Mouse (Mus musculus): ENCODE data around the gene Rragc. TPM values are rescaled to one million over a fixed set of nuclear protein-coding genes. Genes with fewer than 3 reads are reported as not detected.
"Not testable (repeated sequence)": the region's sequence is repeated elsewhere in the genome, so short reads cannot be mapped to it uniquely, and the experiment has no call there.

The Rragc gene
- polyA plus RNA-seq, 1 experiment, result 63.8 TPM

- H3K36me3 ChIP-seq (ENCODE audit: control insufficient read depth, insufficient read depth, low read length), result peaks cover 5% of the 10 kb centered on the region
- WGBS, result 92% methylated on average over 4 of the region's 4 CpGs
Measured at GRCm38 (mm10) chr4:123929994-123930393, 12.7 kb downstream of the Rragc start.

GRCm38 (mm10) chr4:123934306-123934705, 17.1 kb downstream of the Rragc start:
- Histone ChIP-seq H3K4me1 (ENCODE audit: control insufficient read depth, insufficient read depth, low read length) (no peaks in the 10 kb centered on the region), H3K4me3 (ENCODE audit: insufficient read depth, low read depth, low read length) (no peak overlapping the region), H3K27me3 (replicated peaks; ENCODE audit: control insufficient read depth, insufficient read depth, low read length) (no peaks in the 10 kb centered on the region; the same call in 1 of the 2 replicates), H3K27ac (ENCODE audit: insufficient read depth, low read depth, low read length) (no peak overlapping the region), H3K36me3 (ENCODE audit: control insufficient read depth, insufficient read depth, low read length) (peaks cover 6% of the 10 kb centered on the region)
- TF ChIP-seq POLR2A (IDR thresholded peaks at IDR 0.05; ENCODE audit: low read depth, low read length) (no peak), CTCF (conservative IDR thresholded peaks at IDR 0.05; ENCODE audit: insufficient read depth, insufficient read length, low read depth, low read length) (no peak)
- DNase-seq, result no peak
- WGBS, result 71% methylated on average over 4 of the region's 4 CpGs

More at GRCm38 (mm10) chr4:123929994-123930393, 12.7 kb downstream of the Rragc start:
- no peak for DNase-seq
- Histone ChIP-seq H3K4me1 (ENCODE audit: control insufficient read depth, insufficient read depth, low read length) (no peaks in the 10 kb centered on the region), H3K4me3 (ENCODE audit: insufficient read depth, low read depth, low read length) (no peak overlapping the region), H3K27ac (ENCODE audit: insufficient read depth, low read depth, low read length) (no peak overlapping the region), H3K27me3 (replicated peaks; ENCODE audit: control insufficient read depth, insufficient read depth, low read length) (no peaks in the 10 kb centered on the region)
- TF ChIP-seq CTCF (conservative IDR thresholded peaks at IDR 0.05; ENCODE audit: insufficient read depth, insufficient read length, low read depth, low read length) (no peak), POLR2A (IDR thresholded peaks at IDR 0.05; ENCODE audit: low read depth, low read length) (no peak)

GRCm38 (mm10) chr4:123936059-123936458, 18.8 kb downstream of the Rragc start:
- 96% methylated on average over 7 of the region's 7 CpGs for WGBS
- H3K4me1 ChIP-seq (ENCODE audit: control insufficient read depth, insufficient read depth, low read length), result no peaks in the 10 kb centered on the region; the same call in 1 of the 2 replicates
- no peak for TF ChIP-seq CTCF (conservative IDR thresholded peaks at IDR 0.05; ENCODE audit: insufficient read depth, insufficient read length, low read depth, low read length)
- no peak for TF ChIP-seq POLR2A (IDR thresholded peaks at IDR 0.05; ENCODE audit: low read depth, low read length)
- H3K4me3 ChIP-seq (ENCODE audit: insufficient read depth, low read depth, low read length), result no peak overlapping the region
- peaks cover 3% of the 10 kb centered on the region for H3K36me3 ChIP-seq (ENCODE audit: control insufficient read depth, insufficient read depth, low read length)
- no peak overlapping the region for H3K27ac ChIP-seq (ENCODE audit: insufficient read depth, low read depth, low read length)
- no peak for DNase-seq
- H3K27me3 ChIP-seq (replicated peaks; ENCODE audit: control insufficient read depth, insufficient read depth, low read length), result no peaks in the 10 kb centered on the region; the same call in 1 of the 2 replicates

DNA sequence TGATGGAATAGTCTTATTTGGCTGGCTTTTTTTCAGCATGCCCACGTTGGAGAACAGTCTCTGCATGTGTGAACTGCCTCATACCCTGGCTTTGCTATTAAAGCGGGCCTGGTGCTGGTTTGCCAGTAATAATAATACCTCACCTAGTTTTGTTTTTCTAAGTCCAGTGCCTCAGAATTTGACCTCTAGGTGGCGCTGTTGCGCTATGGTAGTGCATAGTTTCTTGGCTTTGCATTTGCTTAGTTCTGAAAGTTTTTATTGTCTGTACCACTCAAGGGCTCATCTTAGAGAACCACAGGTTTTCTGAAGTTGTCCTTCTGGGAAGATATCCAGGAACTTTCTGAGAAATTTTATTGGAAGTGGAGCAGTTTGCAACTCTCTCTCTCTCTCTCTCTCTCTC, 22.6 kb downstream of the Rragc start:
- no peak overlapping the region for H3K27ac ChIP-seq (ENCODE audit: insufficient read depth, low read depth, low read length)
- 9% methylated on average over 4 of the region's 4 CpGs for WGBS
- peaks cover 3% of the 10 kb centered on the region for H3K36me3 ChIP-seq (ENCODE audit: control insufficient read depth, insufficient read depth, low read length)
- TF ChIP-seq POLR2A (IDR thresholded peaks at IDR 0.05; ENCODE audit: low read depth, low read length), result no peak
- TF ChIP-seq CTCF (conservative IDR thresholded peaks at IDR 0.05; ENCODE audit: insufficient read depth, insufficient read length, low read depth, low read length), result peak; percentile 46
- H3K27me3 ChIP-seq (replicated peaks; ENCODE audit: control insufficient read depth, insufficient read depth, low read length), result no peaks in the 10 kb centered on the region; the same call in 1 of the 2 replicates
- no peak overlapping the region for H3K4me3 ChIP-seq (ENCODE audit: insufficient read depth, low read depth, low read length)
- DNase-seq, result peak; percentile 72
- no peaks in the 10 kb centered on the region; the same call in 1 of the 2 replicates for H3K4me1 ChIP-seq (ENCODE audit: control insufficient read depth, insufficient read depth, low read length)

- not testable (repeated sequence) for H3K4me1 ChIP-seq (ENCODE audit: control insufficient read depth, insufficient read depth, low read length); DNase-seq; H3K27ac ChIP-seq (ENCODE audit: insufficient read depth, low read depth, low read length); H3K4me3 ChIP-seq (ENCODE audit: insufficient read depth, low read depth, low read length); H3K27me3 ChIP-seq (replicated peaks; ENCODE audit: control insufficient read depth, insufficient read depth, low read length); H3K36me3 ChIP-seq (ENCODE audit: control insufficient read depth, insufficient read depth, low read length)
- 63% methylated on average over 7 of the region's 7 CpGs for WGBS
Measured at GRCm38 (mm10) chr4:123940878-123941277, 23.6 kb downstream of the Rragc start.

DNA sequence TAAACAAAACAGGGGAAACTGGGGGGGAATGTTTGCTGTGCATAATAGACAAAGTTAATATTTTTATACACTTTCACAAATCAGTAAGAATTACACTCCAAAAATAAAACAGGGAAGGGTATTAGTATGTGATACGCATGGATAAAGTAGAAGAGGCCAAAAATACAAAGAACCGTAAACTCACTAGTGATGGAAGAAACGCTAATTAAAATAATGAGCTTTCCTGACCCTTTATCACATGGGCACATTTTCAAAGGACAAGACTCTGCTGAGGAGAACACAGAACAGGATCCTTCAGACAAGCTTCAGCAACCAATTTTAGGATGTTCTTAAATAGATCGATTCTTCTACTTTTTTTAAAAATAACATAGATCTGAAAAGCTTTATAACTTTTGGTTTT, 29.5 kb downstream of the Rragc start:
- Histone ChIP-seq H3K27me3 (replicated peaks; ENCODE audit: control insufficient read depth, insufficient read depth, low read length) (no peaks in the 10 kb centered on the region), H3K36me3 (ENCODE audit: control insufficient read depth, insufficient read depth, low read length) (no peaks in the 10 kb centered on the region), H3K27ac (ENCODE audit: insufficient read depth, low read depth, low read length) (no peak overlapping the region), H3K4me3 (ENCODE audit: insufficient read depth, low read depth, low read length) (no peak overlapping the region), H3K4me1 (ENCODE audit: control insufficient read depth, insufficient read depth, low read length) (no peaks in the 10 kb centered on the region)
- DNase-seq, result no peak
- WGBS, result 83% methylated on average over 4 of the region's 4 CpGs
- TF ChIP-seq POLR2A (IDR thresholded peaks at IDR 0.05; ENCODE audit: low read depth, low read length), result no peak
- TF ChIP-seq CTCF (conservative IDR thresholded peaks at IDR 0.05; ENCODE audit: insufficient read depth, insufficient read length, low read depth, low read length), result no peak

GRCm38 (mm10) chr4:123947149-123947548, 29.9 kb downstream of the Rragc start:
- Histone ChIP-seq H3K4me1 (ENCODE audit: control insufficient read depth, insufficient read depth, low read length) (no peaks in the 10 kb centered on the region), H3K27me3 (replicated peaks; ENCODE audit: control insufficient read depth, insufficient read depth, low read length) (no peaks in the 10 kb centered on the region), H3K36me3 (ENCODE audit: control insufficient read depth, insufficient read depth, low read length) (no peaks in the 10 kb centered on the region), H3K27ac (ENCODE audit: insufficient read depth, low read depth, low read length) (no peak overlapping the region), H3K4me3 (ENCODE audit: insufficient read depth, low read depth, low read length) (no peak overlapping the region)
- 49% methylated on average over 5 of the region's 5 CpGs for WGBS
- TF ChIP-seq POLR2A (IDR thresholded peaks at IDR 0.05; ENCODE audit: low read depth, low read length) (no peak), CTCF (conservative IDR thresholded peaks at IDR 0.05; ENCODE audit: insufficient read depth, insufficient read length, low read depth, low read length) (no peak)
- DNase-seq, result no peak

DNA sequence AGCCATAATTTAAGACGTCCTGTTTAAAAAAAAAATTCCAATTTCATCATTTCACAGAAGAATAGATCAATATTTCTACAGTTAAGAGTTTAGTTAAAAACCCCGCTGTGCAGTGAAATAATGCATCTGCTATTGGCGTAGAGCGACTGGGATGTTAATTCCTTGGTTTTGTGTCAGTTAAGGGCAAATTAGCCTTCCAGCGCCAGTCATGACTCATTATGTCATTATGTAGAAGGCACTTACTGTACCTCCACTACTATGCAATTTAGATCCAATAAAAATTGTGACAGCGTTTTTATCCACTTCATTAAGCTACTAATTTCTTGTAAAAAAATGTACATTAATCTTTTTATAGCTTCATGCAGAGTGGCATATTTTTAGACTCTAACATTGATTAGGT, 31.7 kb downstream of the Rragc start:
- Histone ChIP-seq H3K36me3 (ENCODE audit: control insufficient read depth, insufficient read depth, low read length) (no peaks in the 10 kb centered on the region), H3K27me3 (replicated peaks; ENCODE audit: control insufficient read depth, insufficient read depth, low read length) (no peaks in the 10 kb centered on the region), H3K4me1 (ENCODE audit: control insufficient read depth, insufficient read depth, low read length) (no peaks in the 10 kb centered on the region), H3K4me3 (ENCODE audit: insufficient read depth, low read depth, low read length) (no peak overlapping the region), H3K27ac (ENCODE audit: insufficient read depth, low read depth, low read length) (no peak overlapping the region)
- DNase-seq, result no peak
- WGBS, result 74% methylated on average over 6 of the region's 6 CpGs
- TF ChIP-seq CTCF (conservative IDR thresholded peaks at IDR 0.05; ENCODE audit: insufficient read depth, insufficient read length, low read depth, low read length) (no peak), POLR2A (IDR thresholded peaks at IDR 0.05; ENCODE audit: low read depth, low read length) (no peak)

All from kidney, adult 2 months (tissue).